Mouse (Mus musculus) ZHBTc4 (cell line): Measurements from ENCODE around the gene Kif19a.
A peak's percentile ranks its signal among the peaks of the same experiment; 100 is the strongest.

Source experiments
- DNase-seq: peaks from one replicate; pipeline ENCODE4 v3.0.0-alpha.2; 2011; ENCODE audit warnings: low read depth, low spot score

Kif19a gene

DNA sequence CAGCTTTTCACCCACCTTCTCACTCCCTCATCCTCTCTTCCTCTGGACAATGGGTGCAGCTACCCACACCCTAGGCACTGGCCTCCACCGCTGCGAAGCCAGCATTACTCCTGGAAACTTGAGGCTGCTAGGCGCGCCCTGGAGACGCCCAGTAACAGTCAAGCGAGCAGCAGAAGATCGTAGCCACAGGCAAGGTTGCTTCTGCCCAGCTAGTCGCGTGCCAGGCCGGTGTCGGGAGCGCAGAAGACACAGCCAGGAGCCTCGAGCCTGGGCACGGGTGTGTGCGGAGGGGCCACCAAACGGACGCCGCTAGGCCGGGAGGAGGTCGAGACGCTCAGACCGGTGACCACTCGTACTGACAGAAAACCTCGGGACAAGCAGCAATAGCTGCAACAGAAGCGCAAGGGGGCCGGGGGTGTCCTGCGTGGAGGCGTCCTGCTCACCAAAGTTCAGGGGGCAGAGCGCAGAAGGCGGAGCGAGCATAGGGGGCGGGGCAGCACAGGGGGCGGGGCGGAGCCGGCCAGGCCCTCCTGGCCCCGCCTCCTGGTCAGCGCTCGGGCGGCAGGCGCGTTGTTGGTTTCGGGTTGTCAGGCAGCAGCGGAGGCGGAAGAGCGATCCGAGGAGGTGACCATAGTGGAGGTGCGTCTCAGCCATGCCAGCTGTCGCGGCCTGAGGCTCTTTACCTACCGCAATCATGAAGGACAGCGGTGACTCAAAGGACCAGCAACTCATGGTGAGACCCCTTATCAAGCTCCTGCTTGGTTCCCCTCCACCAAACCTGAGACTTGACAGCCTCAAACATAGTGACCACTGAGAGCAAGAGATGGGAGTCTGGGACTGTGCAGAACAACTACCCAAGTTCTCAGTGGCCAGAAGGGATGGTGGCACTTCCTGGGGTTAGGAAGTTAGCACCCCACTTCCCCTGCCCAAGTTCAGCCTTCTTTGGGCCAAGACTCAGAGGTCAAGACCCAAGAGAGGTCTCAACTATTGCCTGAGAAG lies at the start of gene Kif19a:
TSS of gene Kif19a (plus strand) at position 569 of the 999 bp plus-strand sequence.
- DNase-seq, result peak; percentile 54

DNA sequence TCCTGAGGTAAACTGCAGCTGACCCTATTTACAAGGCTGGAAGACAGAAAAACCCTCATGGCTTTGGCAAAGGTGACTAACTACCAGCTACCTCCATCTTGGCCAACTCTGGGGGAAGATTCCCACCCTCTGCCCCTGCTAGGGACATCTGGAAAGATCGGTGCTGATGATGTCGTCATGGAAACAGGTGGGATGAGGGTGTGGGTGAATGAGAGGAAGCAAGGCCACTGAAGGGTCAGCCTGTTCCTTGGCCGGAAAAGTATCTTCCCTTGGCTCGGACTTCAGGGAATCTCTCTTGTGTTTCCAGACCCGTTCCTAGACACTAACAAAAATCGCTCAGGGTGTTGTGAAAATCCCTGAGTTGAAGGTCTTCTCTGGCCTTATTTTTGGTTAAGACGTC lies 49.7 kb upstream of the Kif19a start:
- no peak for DNase-seq

DNA sequence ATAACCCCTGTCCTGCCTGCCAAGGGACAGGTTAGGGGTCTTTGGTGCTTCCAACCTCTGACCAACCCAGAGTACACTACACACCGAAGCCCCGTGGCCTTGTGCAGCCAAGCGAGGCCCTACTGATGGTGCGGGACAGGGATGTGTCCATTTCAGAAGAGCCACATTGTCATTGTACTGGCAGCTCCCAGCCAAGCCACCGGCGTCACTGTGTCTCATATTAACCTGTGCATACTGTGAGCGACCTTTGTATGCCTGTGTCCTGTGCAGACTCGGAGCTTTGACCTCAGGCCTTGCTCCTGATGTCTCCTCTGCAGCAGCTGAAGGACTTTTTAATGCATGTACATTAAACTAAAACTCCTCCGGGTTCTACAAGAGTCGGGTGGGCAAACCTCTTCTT lies 44.7 kb upstream of the Kif19a start:
- DNase-seq, result no peak

DNA sequence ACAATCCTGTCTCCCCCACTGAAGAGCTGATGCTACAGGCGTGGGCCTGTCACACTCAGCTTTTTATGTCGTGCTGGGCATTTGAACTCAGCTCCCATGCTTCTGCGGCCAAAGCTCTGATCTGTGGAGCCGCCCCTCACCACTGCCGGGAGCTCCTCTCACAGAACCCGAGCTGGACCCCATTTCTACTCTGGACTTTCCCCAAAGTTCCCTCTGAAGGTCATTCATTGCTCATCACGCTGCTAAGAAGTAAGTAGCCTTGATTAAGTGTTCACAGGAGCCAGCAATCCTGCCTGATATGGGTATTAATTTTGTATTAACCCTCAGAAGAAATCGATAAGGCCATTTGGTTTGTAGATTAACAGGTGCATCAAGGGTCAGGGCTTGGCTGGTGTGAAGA lies 42.8 kb upstream of the Kif19a start:
- no peak for DNase-seq

DNA sequence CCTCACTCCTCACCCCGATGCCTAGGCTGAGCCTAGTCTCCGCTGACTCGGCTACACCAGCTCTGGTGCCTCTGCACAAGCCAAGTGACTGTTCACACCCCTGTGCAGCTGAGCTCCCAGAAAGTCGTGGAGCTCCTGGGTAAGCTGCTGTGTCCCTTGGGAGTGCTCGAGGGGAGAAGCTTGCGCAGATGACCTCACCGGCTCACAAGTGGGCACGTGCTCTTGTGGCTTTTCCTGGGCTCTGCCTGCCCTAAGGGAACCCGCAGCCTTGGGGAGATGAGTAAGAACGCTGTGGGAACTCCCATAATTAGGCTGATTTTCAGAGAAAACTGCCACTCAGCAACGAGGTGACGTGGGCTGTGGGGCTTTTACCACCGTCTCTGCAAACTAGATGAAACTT lies 42.2 kb upstream of the Kif19a start:
- no peak for DNase-seq

DNA sequence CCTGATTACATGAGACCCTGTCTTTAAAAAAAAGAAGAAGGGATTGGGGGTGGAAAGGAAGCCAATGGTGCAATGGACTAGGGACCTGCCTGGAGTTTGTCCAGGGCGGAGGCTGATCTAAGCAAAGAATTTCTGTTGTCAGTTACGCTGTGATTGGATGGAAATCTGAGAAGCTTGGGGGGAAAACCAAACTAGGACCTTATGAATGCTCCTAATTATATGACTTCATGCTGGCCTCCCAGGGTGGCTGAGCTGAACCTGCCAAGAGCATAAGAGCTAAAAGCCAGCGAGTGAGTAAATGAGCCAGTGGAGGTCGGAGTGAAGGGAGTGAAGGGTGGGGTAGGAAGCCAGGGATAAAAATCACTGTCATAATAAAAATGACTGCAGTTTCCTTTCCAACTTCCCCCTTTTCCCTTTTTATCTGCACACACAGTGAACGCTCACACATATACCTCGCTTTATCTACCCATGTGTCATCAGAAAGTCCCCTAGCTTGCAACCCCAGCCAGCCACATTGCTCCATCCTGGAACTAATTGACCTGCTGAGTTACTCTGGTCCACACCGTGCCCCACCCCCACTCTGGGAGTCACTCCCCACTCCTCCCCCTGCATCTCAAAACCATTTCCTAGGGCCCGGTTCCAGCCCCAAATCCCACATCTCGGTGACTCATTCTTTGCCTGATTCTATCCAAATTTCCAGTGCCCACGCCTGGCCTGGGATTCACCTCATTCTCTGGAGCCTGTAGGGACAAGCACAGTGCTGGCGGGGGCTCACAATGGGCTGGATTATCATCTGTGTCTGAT lies 40.2 kb upstream of the Kif19a start:
- DNase-seq, result no peak

DNA sequence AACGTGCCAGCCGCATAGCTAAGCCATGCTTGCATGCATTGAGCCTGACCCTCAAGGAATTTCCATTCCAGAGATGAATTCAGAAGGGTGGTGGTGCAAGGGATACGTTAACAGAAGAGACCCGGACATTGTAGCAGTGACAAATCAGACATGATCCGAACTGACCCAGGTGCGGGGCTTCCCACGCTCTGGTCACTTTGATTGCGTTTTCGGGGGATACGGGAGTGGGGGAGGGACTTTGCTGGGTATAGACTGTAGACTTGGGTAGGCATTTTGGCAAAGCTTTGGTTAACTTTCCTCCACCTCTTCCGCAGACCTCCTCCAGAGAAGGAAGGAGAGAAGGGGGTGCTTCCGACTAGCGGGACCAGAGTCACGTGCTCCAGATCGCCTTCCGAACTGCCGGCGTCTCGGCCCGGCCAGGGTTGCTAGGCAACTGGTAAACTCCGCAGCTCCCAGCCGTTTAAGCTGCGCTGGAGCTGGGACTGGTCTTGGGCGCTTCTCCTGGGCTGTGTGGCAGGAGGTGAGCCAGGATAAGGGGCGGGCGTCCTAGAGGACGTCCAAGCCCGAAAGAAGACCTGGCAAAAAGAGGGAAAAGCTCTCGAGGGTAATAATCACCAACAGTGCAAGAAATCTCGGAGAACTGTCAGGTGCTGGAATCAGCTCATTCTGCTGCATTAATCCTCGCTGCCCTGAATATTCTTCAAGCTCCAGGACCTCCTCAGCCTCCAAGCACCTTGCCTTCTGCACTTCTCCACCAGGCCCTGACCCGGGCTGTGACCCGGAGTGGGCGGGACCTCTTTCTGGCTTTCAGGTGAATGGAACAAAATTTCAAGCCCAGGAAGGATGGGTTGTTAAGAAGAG lies 38.0 kb upstream of the Kif19a start, which contains the start of gene Dnaic2:
TSS of gene Dnaic2 (plus strand) at position 444 of the 861 bp plus-strand sequence.
- DNase-seq, result peak; percentile 92

DNA sequence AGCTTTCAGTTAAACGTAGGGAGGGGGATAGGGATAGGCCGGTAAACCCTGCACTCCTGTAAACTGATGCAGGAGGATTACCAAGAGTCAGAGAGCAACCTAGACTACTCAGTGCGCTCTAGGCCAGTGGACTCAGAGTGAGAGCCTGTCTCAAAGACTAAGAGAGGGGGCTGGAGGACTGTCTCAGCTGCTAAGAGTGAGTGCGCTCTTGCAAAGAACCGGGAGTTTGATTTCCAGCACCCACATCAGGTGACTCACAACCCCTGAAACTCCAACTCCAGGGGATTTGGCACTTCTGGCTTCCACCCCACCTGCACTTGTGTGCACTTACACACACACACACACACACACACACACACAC lies 37.4 kb upstream of the Kif19a start:
- no peak for DNase-seq

DNA sequence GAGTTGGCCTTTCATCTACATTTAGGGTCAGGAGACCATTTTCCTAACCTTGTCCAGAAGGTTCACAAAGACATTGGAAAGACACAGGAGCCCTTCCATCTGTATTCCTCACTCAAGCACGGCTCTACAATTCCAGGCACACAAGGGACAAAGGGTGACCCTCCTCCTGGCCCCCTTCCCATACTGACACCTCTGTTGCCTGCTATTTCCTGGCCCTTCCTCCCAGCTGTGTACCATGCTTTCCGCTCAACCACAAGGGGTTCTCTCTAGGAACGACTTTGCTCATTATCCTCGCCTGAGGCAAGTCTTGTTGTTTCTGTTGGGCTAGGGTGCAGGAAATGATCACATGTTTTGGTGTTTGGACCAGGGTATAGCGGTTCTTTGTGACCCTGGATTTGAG lies 36.9 kb upstream of the Kif19a start:
- DNase-seq, result no peak

DNA sequence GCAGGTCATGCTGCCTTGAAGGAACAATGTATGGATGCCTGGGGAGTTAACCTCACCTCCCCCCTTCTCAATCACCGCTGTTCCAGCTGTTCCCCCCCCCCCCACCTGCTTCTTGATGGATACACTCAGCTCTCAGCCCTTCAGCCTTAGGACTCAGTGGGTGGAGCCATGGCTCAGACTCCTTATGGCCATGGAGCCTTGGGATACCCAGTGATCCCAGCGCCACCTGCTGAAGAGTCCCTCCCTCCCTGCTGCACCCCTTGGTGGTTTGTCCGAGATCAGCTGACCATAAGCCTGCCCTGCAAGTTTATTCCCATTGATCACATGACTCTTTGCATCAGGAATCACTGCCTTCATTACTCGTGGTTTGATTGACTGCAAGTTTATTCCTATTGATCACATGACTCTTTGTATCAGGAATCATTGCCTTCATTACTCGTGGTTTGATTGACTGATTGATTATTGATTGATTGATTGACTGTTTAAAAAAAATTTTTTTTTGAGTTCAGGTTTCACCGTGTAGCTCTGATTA lies 35.3 kb upstream of the Kif19a start:
- DNase-seq, result peak; percentile 72

DNA sequence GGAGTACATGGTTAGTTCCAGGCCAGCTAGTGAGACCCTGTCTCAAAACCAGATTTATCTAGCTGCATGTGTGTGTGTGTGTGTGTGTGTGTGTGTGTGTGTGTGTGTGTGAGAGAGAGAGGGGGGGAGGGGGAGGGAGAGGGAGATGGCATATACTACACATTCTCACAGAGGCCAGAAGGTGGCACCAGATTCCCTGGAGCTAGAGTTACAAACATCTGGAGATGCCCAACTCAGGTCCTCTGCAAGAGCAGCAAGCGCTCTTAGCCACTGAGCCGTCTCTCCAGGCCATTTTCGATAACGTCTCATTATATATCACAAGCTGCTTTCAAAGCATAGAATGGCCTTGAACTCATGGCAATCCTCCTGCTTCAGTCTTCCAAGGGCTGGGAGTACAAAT lies 33.5 kb upstream of the Kif19a start:
- peak; percentile 79 for DNase-seq

DNA sequence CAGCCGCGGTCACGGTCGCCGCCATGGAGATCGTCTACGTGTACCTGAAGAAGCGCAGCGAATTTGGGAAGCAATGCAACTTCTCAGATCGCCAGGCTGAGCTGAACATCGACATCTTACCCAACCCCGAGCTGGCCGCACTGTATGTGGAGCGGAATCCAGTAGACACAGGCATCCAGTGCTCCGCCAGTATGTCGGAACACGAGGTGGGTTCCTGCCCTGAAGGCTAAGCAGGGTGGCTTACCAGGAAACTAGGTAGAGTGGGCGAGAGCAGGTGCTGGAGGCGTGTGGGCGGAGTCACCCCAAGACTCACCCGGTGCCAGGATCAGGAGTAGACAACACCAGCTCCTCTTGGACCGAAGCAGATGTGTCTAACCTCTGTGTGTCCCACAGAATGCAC lies 32.3 kb upstream of the Kif19a start:
- DNase-seq, result peak; percentile 57

DNA sequence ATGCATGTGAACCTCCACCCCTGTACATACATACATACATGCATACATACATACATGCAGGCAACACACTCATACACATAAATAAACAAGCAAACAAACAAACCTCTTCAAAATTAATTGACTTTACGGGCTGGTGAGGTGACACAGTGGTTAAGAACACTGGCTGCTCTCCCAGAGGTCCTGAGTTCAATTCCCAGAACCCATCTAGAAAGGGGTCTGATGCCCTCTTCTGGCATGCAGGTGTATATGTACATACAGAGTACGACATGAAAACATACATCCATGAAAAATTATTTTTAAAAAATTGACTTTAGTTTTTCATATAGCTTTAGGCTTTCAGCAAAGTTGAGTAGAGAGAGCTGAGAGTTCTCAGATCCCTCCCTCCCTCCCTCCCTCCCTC lies 29.1 kb upstream of the Kif19a start:
- no peak for DNase-seq

DNA sequence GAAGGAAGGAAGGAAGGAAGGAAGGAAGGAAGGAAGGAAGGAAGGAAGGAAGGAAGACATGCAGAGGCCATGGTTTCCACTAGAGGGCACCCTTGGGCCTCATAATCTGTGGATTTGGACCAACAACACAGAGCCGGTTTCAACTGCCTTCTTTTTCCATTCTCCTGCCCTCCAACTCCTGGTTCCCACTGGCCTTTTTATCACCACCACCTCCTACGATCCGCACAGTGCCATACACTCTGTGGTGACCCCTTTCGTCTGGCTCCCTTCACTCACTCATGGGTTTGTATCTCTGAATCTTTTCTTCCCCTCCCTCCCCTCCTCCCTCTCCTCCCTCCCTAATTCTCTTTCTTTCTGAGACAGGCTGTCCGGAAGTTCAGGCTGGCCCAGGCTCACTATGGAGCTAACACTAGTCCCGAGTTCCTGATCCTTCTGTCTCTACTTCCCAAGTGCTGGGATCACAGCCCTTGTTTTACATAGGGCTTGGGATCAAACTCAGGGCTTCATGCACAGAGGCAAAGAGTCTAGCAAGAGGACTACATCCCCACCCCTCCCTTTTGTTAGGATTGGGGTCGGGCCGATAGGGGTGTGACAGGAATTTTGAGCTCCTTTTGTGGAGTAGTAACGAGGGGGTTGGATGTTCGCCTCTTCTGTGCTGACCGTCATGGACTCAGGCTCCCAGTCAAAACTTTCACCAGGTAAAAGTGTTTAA lies 28.1 kb upstream of the Kif19a start:
- peak; percentile 86 for DNase-seq

DNA sequence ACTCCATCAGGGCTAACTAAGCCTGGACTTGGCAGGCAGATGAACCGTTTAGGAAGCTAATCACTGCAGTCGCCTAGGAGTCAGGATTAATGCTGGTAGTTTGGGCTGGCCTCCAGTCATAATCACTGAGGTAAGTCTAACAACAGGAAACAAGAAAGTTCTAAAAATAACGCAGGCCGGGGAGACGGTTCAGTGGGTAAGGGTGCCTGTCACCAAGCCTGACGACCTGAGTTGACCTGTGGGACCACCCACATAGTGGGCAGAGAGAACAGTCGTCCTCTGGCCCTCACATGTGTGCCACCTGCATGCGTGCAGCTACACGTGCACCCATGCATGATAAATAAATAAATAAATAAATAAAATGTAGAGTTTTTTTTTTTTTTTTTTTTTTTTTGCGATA lies 24.6 kb upstream of the Kif19a start:
- no peak for DNase-seq

DNA sequence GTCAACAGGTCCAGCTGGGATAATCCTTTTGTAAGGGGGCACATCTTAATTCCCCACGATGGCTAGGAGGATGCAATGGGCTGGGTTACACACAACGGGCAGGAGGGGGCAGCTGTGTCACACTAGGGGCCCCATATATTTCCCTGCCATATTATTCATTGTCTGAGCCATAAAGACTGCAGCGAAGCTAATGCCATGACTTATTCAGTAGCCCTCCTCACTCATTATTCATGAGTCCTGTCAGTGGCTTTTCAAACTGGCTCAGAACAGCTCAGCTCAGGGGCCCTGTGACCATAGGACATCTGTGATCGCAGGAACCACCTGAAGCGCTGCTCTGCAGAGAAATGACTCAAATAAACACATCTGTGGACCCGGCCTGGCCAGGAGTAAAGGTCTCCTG lies 23.7 kb upstream of the Kif19a start:
- no peak for DNase-seq

DNA sequence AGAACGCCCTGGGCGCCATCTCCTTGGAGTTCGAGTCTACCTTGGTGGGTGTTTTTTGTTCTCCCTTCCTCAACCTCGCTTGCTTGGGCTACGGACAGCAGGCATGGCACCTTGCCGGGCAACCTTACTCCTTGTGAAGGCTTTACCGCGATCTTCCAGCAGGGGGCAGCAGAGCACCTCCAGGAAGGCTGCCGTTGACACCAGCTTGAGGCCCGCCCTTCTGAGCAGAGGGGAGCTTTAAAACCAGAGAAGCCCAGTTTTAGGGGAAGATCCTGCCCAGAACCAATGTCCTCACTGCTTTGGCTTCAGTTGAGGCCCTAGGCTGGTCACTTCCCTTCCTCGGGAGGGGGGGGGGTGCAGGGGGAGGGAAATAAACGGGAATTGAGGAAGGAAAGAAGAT lies 20.1 kb upstream of the Kif19a start:
- DNase-seq, result peak; percentile 93

DNA sequence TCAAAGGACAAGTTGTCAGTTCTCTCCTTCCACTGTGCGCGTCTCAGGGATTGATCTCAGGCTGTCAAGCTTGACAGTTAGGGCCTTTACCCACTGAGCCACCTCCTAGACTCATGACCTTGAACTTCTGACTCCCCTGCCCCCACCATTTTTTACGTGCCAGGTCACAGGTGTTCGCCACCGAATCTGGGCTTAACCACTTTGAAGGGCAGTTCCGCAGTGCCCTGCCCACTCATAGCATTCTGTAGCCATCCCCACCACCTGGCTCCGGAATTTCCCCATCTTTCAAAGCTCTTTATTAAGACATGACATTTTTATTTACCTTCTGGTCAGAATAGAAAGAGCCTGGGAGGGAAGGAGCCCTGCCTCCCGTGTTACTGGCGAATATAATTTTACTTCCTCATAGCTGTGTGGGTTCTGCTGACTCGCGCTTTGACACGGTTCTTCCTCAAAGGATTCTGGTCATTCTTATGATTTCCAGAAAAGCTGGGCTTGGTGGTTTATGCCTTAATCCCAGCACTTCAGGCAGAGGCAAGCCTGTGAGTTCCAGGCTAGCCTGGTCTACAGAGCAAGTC lies 17.5 kb upstream of the Kif19a start:
- DNase-seq, result no peak

DNA sequence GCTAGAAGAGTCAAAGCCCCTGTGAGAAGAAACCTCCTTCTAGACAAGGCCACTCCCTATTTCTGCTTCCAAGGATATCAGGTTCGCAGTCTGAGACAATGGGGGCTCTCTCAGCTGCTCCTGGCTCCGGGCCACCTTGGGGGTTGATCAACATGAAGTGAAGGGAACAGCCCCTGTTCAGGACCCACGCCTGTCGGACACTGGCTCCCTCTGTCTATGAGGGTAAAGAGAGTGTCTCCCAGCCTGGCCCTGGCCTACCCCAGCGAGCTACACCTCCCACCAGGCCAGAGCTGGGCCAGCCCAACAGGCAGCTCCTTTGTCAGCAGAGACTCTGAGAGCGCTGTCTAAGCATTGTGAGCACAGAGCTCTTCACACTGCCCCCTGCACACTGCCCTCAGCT lies 4.7 kb downstream of the Kif19a start:
- no peak for DNase-seq

DNA sequence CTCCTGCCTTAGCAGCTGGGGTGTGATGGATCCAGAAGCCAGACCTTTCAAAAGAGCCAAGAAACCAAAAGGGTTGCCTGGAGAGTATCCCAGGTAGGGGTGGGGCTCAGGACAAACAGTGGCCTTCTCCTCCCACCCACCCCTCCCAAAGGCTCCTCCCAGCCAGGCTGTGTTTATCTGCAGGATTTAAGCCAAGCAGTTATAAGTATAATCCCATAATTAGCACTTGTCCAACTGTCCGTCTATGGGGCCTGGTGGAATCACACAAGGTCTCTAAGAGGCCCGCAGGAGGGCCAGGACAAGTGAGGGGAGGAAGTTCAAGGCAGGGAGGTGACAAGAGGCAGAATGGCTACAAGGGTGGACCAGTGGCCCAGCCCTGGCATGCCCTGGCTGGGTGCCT lies 6.7 kb downstream of the Kif19a start:
- no peak for DNase-seq
